Mouse (Mus musculus): ENCODE results near the gene Rxra.

GRCm38 (mm10) chr2:27635147-27635738, 41.0 kb upstream of the Rxra start:
- TF ChIP-seq GATA1 (IDR thresholded peaks at IDR 0.05; ENCODE audit: borderline replicate concordance, low read length) (no peak), FLI1 (IDR thresholded peaks at IDR 0.05; ENCODE audit: low read length) (no peak)

Data from megakaryocyte, embryonic 14.5 days (primary cell).